Mouse (Mus musculus): ENCODE measurements around the gene Pxdn.

Pxdn gene

DNA sequence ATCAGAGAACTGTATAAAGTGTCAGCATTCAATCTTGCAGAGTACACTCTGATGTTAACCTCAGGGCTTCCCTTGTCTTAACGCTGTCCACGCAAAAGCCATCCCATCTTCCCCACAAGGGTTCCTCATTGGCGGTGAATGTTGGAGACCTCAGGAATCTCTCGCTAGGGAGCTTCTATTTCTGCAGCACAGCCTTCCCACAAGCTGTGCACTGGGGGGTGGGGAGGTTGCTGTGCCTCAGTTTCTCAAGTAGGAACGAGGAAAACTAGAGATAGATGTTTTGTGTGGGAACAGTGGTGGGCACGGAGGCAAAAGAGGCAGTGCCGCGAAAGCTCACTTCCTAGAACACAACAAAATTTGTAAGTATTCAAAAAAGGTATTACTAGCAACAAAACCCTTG lies at the start of gene Pxdn:
Gene Pxdn (plus strand): TSS at position 301 of the 400 bp plus-strand sequence.
- DNase-seq (ENCODE audit: low read depth) = no peak

DNA sequence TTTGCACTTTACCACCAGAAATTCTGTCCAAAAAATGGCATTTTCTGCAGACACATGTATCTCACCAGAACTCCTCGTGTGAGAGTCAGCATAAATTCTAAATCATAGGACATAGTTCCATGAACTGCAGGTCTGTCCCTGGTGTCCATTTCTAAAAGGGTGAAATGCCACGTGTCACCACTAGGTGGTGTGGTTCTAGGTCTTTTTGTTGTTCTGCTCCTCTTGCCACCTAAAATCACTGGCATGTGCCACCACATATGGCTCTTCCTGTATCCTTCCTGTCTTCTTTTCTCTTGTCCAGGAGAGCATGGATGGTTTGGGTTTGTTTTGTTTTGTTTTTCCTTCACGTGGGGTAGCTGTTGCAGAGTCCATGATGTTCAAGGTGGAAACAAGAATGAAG lies 42.7 kb upstream of the Pxdn start:
- no peak for DNase-seq (ENCODE audit: low read depth)

DNA sequence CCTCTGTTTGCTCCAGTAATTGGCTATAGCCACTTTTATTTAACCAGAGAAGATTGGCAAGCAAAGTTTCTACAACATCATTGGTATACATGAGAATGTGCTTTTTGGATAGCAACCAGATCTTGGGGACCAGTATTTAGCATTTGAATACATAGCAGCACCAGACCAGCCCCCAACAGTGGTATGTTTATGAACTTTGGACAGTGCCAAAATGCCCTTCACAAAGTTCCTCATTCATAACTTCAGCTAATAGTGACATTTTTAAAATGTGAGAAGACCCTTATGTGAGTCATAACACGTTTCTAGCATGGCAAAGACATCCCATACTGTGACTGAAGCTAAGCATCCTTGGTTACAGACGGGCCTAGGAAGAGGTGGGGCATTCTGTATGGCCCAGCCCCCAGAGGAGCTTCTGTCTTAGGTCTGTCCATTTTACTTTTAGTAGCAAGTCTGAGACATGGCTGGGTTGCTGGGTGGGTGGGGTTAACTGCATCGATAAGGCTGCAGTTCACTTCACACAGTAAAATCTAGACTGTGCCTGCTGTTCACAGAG lies 39.8 kb upstream of the Pxdn start:
- DNase-seq (ENCODE audit: low read depth) = no peak

DNA sequence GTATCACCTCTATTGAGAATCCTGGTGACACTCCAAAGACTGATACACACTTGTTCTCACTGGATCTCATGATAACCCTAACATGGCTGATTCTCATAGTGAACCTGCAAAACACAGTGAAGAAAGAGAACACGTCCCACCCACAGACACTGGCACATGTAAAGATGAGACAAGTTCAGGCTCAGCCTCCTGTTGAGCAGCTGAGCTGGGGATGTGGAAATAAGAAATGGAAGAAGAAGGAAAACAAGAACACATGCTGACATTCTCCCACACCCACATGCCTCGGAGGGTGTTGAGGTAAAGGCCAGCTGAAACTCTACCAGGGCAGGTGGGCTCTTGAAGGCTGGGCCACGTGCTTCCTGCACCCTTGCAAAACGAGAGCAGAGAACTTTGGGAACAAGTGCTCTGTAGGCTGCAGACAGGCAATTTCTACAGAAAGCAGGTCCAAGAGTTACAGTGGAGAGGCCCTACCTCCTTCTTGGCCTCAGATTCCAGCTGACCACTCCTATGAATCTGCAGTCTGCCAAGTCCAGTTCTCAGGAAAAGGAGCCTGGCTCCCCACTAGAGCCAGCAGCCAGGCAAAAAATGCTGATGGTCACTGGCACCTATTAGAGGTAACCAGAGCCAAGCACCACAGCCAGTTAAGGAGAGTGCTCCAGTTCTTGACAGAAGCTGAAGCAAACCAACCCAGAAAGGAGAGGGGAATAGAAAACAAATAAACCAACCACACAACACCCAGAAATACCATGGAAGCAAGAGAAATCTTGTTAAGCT lies 33.1 kb upstream of the Pxdn start:
- DNase-seq (ENCODE audit: low read depth) = peak; percentile 93

DNA sequence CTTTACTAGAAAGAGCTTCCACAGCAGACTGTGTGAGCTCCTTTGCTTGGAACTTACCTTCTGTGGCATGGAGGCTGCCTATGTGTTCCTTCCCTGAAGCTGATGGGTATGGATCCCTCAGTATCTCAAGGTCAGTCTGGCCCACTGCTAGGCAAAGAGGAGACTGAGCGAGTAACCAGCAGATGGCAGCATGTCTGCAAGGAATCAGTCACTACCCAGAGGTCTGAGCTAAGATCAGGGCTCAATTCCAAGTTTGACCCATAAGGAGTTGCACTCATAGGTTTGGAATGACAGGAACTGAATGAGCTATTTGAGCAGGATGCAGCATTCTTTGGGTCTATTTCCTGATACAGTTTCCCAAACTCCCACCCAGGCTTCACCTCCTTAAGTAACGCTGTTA lies 30.4 kb upstream of the Pxdn start:
- peak; percentile 89 for DNase-seq (ENCODE audit: low read depth)

DNA sequence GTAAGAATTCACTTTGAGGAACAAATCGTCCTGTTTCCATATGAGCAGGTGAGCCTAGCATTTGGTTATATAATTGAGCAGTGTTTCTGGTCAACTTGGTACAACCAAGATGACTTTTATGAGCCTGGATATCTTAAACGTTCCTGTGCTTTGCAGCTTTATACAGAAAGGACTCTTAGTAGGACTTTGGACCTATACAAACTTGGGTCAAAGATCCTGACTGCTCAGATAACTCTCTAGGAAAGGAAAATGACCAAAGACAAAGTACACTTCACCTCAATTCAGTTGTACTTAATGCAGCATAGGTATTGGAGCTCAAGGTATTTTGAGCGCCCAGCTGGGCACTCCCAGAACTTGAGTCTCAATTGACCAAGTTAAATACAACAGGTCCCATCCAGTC lies 21.3 kb upstream of the Pxdn start:
- no peak for DNase-seq (ENCODE audit: low read depth)

DNA sequence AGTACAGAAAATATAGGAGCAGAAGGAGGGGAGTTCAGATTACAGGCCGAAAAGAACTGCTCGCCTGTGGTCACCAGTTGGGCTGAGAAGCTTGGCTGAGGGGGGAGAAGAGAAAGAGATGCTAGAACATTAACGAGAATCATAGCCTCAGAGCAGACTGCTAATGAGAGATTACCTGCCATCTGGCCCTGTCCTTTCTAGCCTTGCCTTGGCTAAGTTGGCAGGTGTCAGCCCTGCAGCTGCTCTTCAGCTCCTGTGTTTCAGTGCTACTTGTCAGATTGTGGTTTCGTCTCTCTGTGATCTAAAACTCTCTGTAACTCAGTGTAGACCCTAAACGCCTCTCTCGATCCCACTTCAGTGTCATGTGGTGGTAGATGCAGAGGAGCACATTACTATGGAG lies 20.6 kb upstream of the Pxdn start:
- DNase-seq (ENCODE audit: low read depth) = no peak

DNA sequence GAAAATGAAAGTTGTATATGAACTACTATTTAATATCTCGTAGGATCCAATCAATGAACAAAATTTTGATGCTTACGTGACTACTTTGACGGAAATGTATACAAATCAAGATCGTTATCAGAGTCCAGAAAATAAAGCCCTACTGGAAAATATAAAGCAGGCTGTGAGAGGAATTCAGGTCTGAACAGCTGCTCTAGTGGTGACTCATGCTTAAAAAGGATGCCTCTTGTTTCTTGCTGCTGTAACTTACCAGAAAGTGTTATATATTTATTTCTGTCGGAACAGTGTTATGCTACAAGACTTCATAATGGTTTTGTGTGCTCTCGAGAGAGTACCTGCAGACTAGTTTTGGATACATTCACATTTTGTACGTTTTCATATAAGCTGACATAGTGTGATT lies 17.1 kb upstream of the Pxdn start:
- DNase-seq (ENCODE audit: low read depth) = no peak

DNA sequence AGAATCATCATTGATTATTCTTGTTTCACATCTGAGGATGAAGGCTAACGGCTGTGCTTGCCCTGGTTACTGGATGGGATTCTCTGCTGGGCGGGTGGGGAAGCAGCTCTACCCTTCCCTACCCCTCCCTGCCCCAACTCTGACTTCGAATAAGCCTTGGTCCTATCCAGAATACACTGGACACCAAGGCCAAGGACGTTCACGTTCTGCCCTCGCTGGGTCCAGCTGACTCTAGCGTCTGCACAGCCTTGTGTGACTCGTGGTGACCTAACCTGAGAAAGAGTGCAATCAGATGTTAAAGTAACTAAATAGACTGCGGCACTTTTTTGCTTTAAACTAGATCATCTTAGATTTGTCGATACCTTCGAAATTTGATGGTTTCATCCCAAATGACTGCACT lies 15.9 kb upstream of the Pxdn start:
- DNase-seq (ENCODE audit: low read depth) = no peak

DNA sequence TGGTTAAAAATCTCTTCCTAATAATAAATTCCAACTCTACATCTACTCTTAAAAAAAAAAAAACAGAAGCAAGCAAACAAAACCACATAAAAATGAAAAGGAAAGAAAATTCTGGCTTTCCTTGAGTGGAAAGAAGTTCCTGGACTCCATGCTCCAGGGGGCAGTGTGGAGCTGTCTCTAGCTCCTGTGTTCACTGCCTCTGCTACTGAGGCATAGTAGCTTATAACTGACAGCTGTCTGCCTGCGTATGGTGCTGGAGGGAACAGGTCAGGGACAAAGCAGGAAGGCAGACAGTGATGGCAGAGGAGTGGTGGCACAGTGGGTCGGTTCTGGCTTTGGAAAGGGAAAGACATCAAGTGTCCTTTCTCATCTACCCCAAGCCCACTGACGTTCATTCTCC lies 10.5 kb upstream of the Pxdn start:
- no peak for DNase-seq (ENCODE audit: low read depth)

DNA sequence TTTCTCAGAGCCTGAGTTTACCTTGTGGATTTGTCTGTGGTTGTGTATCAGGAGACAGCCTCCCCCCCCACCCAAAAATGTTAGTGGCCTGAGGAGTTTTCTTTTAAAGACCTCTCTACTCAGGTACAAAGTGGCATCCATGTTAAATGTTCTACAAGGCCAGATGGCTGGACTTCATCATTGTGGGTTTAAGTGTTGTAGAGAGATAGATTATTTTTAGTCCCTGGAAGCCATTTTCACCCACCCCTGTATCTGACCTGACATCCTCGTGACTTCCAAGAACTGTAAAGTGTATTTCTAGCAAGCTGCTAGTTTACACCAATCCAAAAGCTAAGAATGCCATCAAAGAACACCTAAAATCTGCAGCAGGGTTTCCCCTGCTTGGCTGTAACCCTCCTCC lies 6.8 kb upstream of the Pxdn start:
- no peak for DNase-seq (ENCODE audit: low read depth)

DNA sequence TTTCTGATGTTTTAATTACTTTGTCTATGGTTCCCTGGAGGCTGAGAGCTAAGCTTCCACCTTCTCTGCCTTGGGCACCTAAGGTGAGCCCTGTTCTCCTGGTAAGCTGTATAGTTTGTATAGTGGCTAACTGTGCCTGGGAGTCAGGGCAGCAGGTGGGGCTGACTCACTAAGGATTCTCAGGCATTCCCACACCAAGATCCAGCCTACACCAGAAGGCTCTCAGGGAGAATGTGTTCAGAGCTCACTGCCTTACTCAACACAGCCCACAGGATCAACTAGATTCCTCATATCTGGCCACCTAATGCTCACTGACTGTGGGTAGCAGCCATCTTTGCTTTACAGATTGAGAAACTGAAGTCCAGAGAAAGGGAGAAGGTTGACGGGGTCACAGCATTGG lies 4.5 kb upstream of the Pxdn start:
- DNase-seq (ENCODE audit: low read depth) = no peak

DNA sequence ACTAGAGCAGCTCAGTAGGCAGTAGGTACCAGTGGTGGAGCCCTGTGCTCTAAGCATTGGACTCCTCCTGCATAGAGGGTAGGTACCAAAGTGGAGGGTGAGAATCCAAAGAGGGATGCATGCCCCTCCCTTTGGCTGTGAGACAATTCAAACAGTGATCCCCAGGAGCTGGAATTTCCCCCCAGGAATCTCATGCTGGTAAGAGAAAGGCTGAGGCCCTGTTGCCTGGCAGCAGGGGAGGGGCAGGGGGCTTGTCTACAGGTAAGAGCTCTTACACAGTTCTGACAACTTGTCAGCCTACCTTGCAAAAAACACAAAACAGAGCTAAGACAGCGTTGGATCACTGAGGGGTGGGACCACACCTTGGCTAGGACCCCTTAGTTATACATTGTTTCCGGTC lies 3.9 kb upstream of the Pxdn start:
- no peak for DNase-seq (ENCODE audit: low read depth)

DNA sequence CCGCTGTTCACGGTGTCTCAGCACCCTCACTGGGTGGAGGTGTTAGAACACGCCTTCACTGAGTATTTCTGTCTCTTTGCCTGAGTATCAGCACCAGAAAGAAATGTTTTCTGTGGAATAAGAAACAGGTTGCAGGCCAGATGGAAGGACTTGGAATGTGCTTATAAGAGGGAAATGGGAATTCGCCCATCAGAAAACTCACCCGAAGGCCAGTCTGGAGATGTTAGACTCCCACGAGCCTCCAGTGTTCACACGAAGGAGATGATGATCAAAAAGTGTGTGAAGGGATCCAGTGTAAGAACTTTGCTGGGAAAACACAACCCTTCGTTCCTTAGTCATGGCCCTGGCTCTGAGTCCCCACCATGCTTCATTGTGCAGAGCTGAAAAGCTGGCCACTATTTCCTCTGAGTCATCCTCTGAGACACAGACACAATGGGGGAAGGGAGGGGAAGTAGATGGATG lies 3.3 kb upstream of the Pxdn start:
- DNase-seq (ENCODE audit: low read depth) = peak; percentile 94

DNA sequence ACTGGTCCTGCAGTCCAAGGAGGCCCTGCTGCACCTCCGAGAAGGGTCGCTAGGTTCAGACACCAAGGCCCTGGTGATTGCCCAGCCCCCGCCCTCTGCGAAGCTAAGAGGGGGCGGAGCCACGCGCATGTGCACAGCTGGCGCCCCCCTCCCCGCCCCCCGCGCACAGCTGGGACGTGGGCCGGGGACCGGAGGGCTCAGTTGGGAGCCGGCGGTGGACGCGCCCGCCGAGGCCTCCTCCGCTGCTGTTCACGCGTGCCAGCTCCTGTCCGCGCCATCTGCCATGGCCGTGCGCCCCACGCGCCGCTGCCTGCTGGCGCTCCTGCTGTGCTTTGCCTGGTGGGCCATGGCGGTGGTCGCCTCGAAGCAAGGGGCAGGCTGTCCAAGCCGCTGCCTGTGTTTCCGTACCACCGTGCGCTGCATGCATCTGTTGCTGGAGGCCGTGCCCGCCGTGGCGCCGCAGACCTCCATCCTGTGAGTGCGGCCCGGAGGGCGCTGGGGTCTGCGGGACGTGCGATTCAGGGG lies 505 bp downstream of the Pxdn start:
- no peak for DNase-seq (ENCODE audit: low read depth)

DNA sequence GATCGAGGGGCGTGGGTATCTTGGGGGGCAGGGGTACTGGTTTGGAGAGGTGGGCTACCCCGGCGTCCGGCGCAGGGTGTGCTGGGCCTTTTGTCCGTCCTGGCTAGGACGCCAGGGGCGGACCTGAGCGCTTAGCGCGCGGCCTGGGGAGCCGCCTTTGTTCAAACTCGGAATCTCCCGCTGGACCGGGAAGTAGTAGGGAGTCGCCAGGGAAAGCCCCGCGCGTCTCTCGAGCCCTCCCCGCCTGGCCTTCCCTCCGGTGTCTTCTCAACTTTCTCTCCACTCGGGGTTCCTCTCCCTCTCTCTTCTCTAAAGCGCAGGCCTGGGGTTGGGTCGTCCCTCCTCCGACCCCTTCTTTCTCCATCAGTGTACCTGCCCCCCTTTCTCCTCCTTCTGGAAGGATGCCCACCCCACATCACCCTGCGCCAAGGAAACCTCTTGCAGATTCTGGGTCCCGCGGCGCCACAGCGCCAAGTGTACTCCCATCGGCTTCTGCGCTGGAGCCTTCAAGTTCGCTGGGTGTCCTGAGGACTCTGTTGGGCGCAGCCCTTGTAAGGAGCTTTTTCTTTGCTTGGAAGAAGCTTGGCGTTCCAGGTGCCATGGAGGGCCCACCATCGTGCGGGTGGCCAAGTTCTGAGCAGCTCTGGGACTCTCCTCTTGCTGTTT lies 1.1 kb downstream of the Pxdn start:
- no peak for DNase-seq (ENCODE audit: low read depth)

DNA sequence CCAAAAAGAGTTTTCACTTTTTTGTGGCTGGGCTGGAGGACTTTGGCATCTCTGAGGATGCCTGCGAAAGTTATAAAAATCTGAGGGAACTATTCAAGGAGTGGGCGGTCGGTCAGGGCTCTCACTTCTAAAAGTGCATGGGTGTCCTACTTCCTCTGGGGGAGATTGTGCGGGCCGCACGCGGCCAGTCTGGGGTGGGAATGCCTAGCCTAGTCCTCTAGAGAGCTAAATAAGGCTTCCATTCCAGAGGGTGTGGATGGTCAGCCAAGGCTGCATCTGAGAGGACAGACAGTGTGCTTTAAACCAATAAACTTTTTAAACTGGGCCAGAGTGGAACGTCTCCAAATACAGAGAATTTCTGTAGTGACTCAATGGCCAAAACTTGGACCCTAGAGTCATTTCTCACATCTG lies 1.9 kb downstream of the Pxdn start:
- DNase-seq (ENCODE audit: low read depth) = peak; percentile 60

DNA sequence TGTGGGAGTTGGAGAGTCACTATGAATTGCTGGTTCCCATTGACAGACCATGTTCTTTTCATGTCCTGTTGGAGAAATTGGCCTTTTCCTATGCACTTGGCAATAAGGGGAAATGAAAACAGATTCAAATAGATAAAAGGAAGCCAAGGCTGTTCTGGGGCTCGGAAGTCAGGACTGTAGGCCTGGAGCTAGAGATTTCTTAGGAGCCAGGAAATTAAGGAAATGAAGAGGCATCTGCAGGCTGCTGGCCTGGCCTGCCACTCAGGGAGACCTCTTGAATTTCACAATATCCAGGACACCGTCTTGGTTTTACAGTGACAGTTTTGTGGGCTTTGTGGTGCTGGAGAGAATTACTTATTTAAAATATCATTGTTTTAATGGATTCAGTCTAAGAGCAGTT lies 5.0 kb downstream of the Pxdn start:
- no peak for DNase-seq (ENCODE audit: low read depth)

DNA sequence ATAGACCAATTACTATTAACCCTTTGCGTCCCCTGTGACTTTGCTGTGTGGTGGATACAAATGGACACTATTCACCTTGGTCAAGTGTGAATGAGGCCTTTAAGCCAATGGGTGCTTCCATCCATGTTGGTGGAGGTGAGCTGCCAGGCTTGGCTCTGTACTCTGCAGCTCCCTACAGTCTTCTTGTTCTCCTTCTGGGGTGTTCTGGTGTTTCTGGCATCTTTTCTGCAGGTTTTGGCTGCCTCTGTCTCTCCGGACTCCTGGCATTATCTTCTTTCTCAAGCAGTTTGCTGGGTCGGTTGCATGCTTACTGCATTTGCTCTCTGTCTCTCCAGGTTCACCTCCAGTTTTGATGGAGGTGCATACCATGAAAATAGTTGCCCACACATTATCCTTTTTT lies 7.2 kb downstream of the Pxdn start:
- DNase-seq (ENCODE audit: low read depth) = no peak

DNA sequence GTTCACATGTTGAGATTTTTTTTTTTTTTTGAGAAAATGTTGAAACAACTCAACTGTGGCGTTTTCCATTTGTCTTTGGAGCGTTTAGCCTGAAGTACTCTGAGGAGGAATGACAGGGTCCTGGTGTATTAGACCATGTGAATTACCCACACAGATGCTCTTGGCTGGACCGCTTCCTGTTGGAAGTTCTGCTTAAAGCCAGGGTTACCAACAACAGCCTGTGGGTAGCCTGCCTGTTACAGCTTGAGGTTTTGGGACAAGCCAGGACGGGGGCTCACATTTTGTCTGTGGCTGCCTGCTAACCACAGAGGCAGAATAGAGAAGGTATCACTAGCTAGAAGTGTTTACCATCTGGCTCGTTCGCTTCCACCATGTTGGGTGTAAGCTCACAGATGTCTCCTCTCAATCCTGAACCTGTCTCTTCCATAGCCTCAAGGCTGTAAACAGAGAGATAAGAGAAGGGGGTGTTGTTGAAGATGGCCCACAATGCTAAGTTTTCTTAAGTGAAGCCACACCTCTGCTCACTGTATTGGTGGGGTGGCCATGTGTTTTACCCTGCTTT lies 7.9 kb downstream of the Pxdn start:
- no peak for DNase-seq (ENCODE audit: low read depth)

DNA sequence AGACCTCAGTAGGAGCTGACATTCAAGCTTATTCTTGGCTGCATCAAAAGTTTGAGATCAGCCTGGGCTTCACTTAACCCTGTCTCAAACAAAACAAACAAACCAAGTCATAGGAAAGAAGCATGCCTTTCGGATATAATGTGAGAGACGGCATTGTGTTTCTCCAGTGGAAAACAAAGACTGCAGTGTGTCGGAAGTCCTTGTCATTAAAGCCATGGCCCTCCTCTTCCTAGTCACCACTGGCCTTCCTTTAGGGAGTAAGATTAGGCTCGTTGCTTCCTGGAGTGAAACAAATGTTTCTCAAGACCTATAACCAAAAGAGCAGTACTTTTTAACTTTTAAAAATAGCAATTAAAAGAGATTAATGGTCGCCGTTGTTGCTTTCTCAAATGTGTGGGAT lies 13.6 kb downstream of the Pxdn start:
- no peak for DNase-seq (ENCODE audit: low read depth)

DNA sequence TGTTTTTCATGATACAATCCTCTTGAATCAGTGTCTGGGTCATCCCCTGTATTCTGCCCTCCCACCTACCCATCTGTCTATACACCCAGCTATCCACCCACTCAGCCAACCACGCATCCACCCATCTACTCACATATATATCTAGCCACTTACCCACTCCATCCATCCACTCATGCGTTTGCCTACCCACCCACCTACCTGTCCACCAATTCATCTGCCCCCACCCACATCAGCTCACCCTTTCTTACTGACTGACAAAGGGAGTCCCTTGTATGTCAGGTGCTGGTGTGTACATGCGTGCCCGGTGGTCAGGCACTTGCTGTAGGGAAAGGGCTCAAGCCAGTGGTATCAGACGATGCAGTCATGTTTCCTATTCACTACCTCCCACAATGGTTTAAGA lies 14.1 kb downstream of the Pxdn start:
- DNase-seq (ENCODE audit: low read depth) = no peak

DNA sequence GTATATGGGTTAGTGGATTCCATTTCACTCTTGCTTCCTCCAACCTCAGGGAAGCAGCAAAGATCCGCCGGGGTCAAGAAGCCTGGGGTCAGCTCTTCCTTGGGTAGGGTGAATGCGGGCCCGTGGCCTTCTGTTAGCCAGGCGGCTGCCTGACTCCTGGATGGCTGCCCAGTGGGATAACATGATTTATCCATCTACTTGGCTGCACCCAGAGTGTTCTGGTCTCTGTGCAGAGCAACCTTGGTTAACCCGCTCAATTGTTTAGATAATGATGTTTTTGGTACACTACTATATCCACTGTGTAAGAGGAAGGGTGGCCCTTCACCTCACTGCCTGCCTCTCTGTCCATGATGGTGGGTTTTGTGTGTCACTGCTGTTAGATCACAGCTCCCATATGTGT lies 14.7 kb downstream of the Pxdn start:
- no peak for DNase-seq (ENCODE audit: low read depth)
